Mouse (Mus musculus): ENCODE results near the gene Cd72. TPM values are rescaled to one million over a fixed set of nuclear protein-coding genes. Genes with fewer than 3 reads are reported as not detected.

The Cd72 gene
- total and polyA plus RNA-seq, 3 experiments = 24.0 to 61.4 (median 55.9) TPM

DNA sequence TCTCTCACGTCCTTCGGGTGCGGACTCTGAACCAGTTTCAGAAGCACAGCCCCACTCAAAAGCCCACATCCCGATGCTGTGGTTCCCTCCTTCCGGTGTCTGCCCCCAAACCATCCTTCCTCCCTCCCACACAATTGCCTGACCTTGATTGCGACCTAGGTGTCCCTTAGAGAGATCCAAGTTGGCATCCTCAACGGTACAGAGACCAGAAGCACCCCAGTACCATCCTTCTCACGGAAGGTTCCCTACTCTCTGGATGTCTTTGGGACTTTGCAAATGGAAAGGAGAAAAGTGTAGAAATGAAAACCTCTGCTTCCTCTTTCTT lies 24.1 kb upstream of the Cd72 start:
- H3K4me2 ChIP-seq (ENCODE audit: insufficient read depth, low read depth, poor library complexity, severe bottlenecking) = peak overlapping the region; percentile 84
- H3K79me2 ChIP-seq (replicated peaks; ENCODE audit: control insufficient read depth, extremely low read depth, insufficient read depth, poor library complexity, severe bottlenecking) = no peaks in the 10 kb centered on the region
- no peak for DNase-seq (ENCODE audit: extremely low read depth)
- in situ Hi-C loops (cut with MboI; ENCODE audit: low pct_ligation_motif_present, low pct_unique_long_range_greater_than_20kb, low sequenced_read_pairs) (no loop called here), dilution Hi-C loops (cut with MboI; ENCODE audit: extremely low pct_ligation_motif_present, extremely low pct_unique_long_range_greater_than_20kb, low sequenced_read_pairs) (no loop called here)
- H3K27ac ChIP-seq (ENCODE audit: insufficient read depth, low read depth) = peak overlapping the region; percentile 63
- H3K27me3 ChIP-seq (replicated peaks) = no peaks in the 10 kb centered on the region
- peak overlapping the region; percentile 44 to 58 (median 53) for H3K4me3 ChIP-seq (replicated peaks in 1 of 3; ENCODE audit: low read depth in 2 of 3, low read length in 2 of 3, poor library complexity in 1 of 3)
- peak; percentile 2 for TF ChIP-seq SIN3A (IDR thresholded peaks at IDR 0.05; ENCODE audit: low read length)
- no peak for TF ChIP-seq POLR2AphosphoS2 (IDR thresholded peaks at IDR 0.05; ENCODE audit: low read depth, low read length)
- H3K36me3 ChIP-seq (replicated peaks in 1 of 2; ENCODE audit: control insufficient read depth in 1 of 2, insufficient read depth in 1 of 2, low read length in 1 of 2) = no peaks in the 10 kb centered on the region
- no peaks in the 10 kb centered on the region for H3K9me3 ChIP-seq (replicated peaks; ENCODE audit: low read length)
- H3K4me1 ChIP-seq (ENCODE audit: control insufficient read depth in 1 of 2, insufficient read depth in 2 of 2) = peaks cover 19 to 56% of the 10 kb centered on the region in 2 experiments
- H3K9ac ChIP-seq (ENCODE audit: insufficient read depth, low read depth) = peak overlapping the region; percentile 26

DNA sequence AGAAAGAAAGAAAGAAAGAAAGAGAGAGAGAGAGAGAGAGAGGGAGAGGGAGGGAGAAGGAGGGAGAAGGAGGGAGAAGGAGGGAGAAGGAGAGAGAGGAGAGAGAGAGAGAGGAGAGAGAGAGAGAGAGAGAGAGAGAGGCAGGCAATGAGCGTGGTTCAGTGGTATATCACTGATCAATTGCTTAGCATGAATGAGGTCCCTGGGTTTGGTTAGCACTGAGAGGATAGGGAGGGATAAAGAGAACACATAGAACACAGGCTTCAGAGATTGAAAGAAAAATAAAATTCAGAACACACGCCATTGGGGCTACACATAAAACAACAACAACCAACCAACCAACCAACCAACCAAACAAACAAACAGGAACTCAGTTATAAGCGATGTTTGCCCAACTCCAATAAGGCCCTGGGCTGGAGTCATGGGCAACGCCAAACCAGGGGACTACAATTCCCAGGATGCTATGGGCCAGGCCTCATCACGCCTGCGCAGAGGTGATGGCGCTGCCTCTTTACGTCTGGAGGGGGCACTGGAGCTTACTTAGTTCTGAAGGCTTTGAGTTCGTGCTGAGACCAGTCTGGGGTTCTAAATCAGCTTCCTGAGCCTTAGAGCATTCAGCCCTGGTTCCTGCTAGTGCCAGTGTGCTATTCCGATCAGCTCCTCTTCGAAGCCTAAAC lies 23.6 kb upstream of the Cd72 start:
- dilution Hi-C loops (cut with MboI; ENCODE audit: extremely low pct_ligation_motif_present, extremely low pct_unique_long_range_greater_than_20kb, low sequenced_read_pairs) = no loop called here
- no peaks in the 10 kb centered on the region for H3K27me3 ChIP-seq (replicated peaks)
- peaks cover 19 to 58% of the 10 kb centered on the region in 2 experiments for H3K4me1 ChIP-seq (ENCODE audit: control insufficient read depth in 1 of 2, insufficient read depth in 2 of 2)
- H3K4me2 ChIP-seq (ENCODE audit: insufficient read depth, low read depth, poor library complexity, severe bottlenecking) = peak overlapping the region; percentile 84
- H3K9me3 ChIP-seq (replicated peaks; ENCODE audit: low read length) = no peaks in the 10 kb centered on the region
- peak overlapping the region; percentile 63 for H3K27ac ChIP-seq (ENCODE audit: insufficient read depth, low read depth)
- peak; percentile 95 for DNase-seq (ENCODE audit: extremely low read depth)
- TF ChIP-seq SIN3A (IDR thresholded peaks at IDR 0.05; ENCODE audit: low read length) (peak; percentile 75), KAT2A (IDR thresholded peaks at IDR 0.05; ENCODE audit: insufficient replicate concordance, low read length) (peak; percentile 91; the same call in 1 of the 2 replicates), USF1 (IDR thresholded peaks at IDR 0.05; ENCODE audit: low read depth, low read length) (no peak), JUND (conservative IDR thresholded peaks at IDR 0.05; ENCODE audit: low read depth, low read length) (peak; percentile 26; the same call in 1 of the 2 replicates), HCFC1 (IDR thresholded peaks at IDR 0.05; ENCODE audit: low read depth, low read length) (peak; percentile 97), POLR2A (IDR thresholded peaks at IDR 0.05; ENCODE audit: low read depth, low read length) (peak; percentile 74), TBP (conservative IDR thresholded peaks at IDR 0.05; ENCODE audit: low read depth, low read length) (peak; percentile 78), RAD21 (IDR thresholded peaks at IDR 0.05; ENCODE audit: low read depth, low read length) (peak; percentile 17), ZKSCAN1 (IDR thresholded peaks at IDR 0.05; ENCODE audit: borderline replicate concordance, low read depth, low read length) (no peak), NRF1 (IDR thresholded peaks at IDR 0.05; ENCODE audit: low read depth, low read length) (peak; percentile 94), GABPA (IDR thresholded peaks at IDR 0.05; ENCODE audit: insufficient replicate concordance, low read depth, low read length) (peak; percentile 27; the same call in 1 of the 2 replicates), TCF12 (IDR thresholded peaks at IDR 0.05; ENCODE audit: low read depth, low read length) (peak; percentile 62; the same call in 1 of the 2 replicates), ETS1 (conservative IDR thresholded peaks at IDR 0.05; ENCODE audit: low read depth, low read length) (no peak), MAX (IDR thresholded peaks at IDR 0.05; ENCODE audit: low read length) (0 out of 2 replicates have a peak, but pooled peaks have one; percentile 41), MYC (IDR thresholded peaks at IDR 0.05; ENCODE audit: low read depth, low read length) (no peak; the same call in 1 of the 2 replicates), NELFE (IDR thresholded peaks at IDR 0.05; ENCODE audit: low read depth, low read length) (peak; percentile 72), IRF4 (IDR thresholded peaks at IDR 0.05; ENCODE audit: low read depth, low read length) (no peak), E2F4 (IDR thresholded peaks at IDR 0.05; ENCODE audit: insufficient replicate concordance, low read depth, low read length) (no peak), MXI1 (IDR thresholded peaks at IDR 0.05; ENCODE audit: low read depth, low read length) (no peak; the same call in 1 of the 2 replicates), CTCF (conservative IDR thresholded peaks at IDR 0.05 in 1 of 2, IDR thresholded peaks at IDR 0.05 in 1 of 2; ENCODE audit: low read depth in 2 of 2, low read length in 2 of 2) (peak in 1 of 2 experiments; percentile 66; a peak in 2 of 4 replicates)
- in situ Hi-C loops (cut with MboI; ENCODE audit: low pct_ligation_motif_present, low pct_unique_long_range_greater_than_20kb, low sequenced_read_pairs) = no loop called here
- H3K36me3 ChIP-seq (replicated peaks in 1 of 2; ENCODE audit: control insufficient read depth in 1 of 2, insufficient read depth in 1 of 2, low read length in 1 of 2) = no peaks in the 10 kb centered on the region
- H3K4me3 ChIP-seq (replicated peaks in 1 of 3; ENCODE audit: low read depth in 2 of 3, low read length in 2 of 3, poor library complexity in 1 of 3) = peak overlapping the region; percentile 44 to 58 (median 53)
- H3K79me2 ChIP-seq (replicated peaks; ENCODE audit: control insufficient read depth, extremely low read depth, insufficient read depth, poor library complexity, severe bottlenecking) = no peaks in the 10 kb centered on the region
- H3K9ac ChIP-seq (ENCODE audit: insufficient read depth, low read depth) = peak overlapping the region; percentile 26
